Mouse (Mus musculus) kidney, adult 18-20 months (tissue): ENCODE measurements around the gene Miga2.

ENCODE experiments used
- DNase-seq: peaks from one replicate; pipeline ENCODE4 v3.0.0; 2021

Gene Miga2

GRCm38 (mm10) chr2:30363773-30364650 lies at the start of gene Miga2:
Miga2 (plus strand) TSS chr2:30364233.
- DNase-seq = peak; percentile 99

- DNase-seq = no peak
Measured at GRCm38 (mm10) chr2:30316136-30316535, 47.9 kb upstream of the Miga2 start.

GRCm38 (mm10) chr2:30316955-30317354 lies 47.1 kb upstream of the Miga2 start:
- DNase-seq = no peak

- no peak for DNase-seq
Measured at GRCm38 (mm10) chr2:30319260-30319659, 44.8 kb upstream of the Miga2 start.

GRCm38 (mm10) chr2:30323111-30323510 lies 40.9 kb upstream of the Miga2 start:
- no peak for DNase-seq

GRCm38 (mm10) chr2:30325296-30325695 lies 38.7 kb upstream of the Miga2 start:
- DNase-seq = no peak

GRCm38 (mm10) chr2:30327276-30327675 lies 36.8 kb upstream of the Miga2 start:
- no peak for DNase-seq

- no peak for DNase-seq
Measured at GRCm38 (mm10) chr2:30328791-30329190, 35.2 kb upstream of the Miga2 start.

- DNase-seq = no peak
Measured at GRCm38 (mm10) chr2:30335324-30335723, 28.7 kb upstream of the Miga2 start.

- DNase-seq = no peak
Measured at GRCm38 (mm10) chr2:30336174-30336915, 27.7 kb upstream of the Miga2 start.

GRCm38 (mm10) chr2:30337179-30337578 lies 26.9 kb upstream of the Miga2 start:
- no peak for DNase-seq

- DNase-seq = no peak
Measured at GRCm38 (mm10) chr2:30342061-30342460, 22.0 kb upstream of the Miga2 start.

- DNase-seq = no peak
Measured at GRCm38 (mm10) chr2:30342544-30342943, 21.5 kb upstream of the Miga2 start.

- no peak for DNase-seq
Measured at GRCm38 (mm10) chr2:30343601-30344137, 20.4 kb upstream of the Miga2 start.

- no peak for DNase-seq
Measured at GRCm38 (mm10) chr2:30345971-30346676, 17.9 kb upstream of the Miga2 start.

- DNase-seq = no peak
Measured at GRCm38 (mm10) chr2:30349196-30349595, 14.8 kb upstream of the Miga2 start.

- no peak for DNase-seq
Measured at GRCm38 (mm10) chr2:30351149-30351548, 12.9 kb upstream of the Miga2 start.

GRCm38 (mm10) chr2:30355861-30356260 lies 8.2 kb upstream of the Miga2 start:
- DNase-seq = no peak

- DNase-seq = no peak
Measured at GRCm38 (mm10) chr2:30356266-30356665, 7.8 kb upstream of the Miga2 start.

- no peak for DNase-seq
Measured at GRCm38 (mm10) chr2:30356906-30357305, 7.1 kb upstream of the Miga2 start.

GRCm38 (mm10) chr2:30357552-30358510 lies 6.2 kb upstream of the Miga2 start:
- no peak for DNase-seq
